Mouse (Mus musculus): ENCODE data around the gene Gckr.

GRCm38 (mm10) chr5:31279245-31279988 lies 17.8 kb upstream of the Gckr start:
- TF ChIP-seq CTCF (IDR thresholded peaks at IDR 0.05; ENCODE audit: low read depth) (no peak), EP300 (IDR thresholded peaks at IDR 0.05; ENCODE audit: low read depth) (no peak)

Measured in liver, embryonic 14.5 days (tissue).